Mouse (Mus musculus) kidney, adult 2 months (tissue): ENCODE measurements around the gene Ccdc134.

Experiments
- CTCF ChIP-seq: fragments of 200-500 bp; conservative IDR thresholded peaks from 2 replicates; pipeline ENCODE4 v1.5.1; 2011; ENCODE audit warnings: low read depth, mild to moderate bottlenecking, control low read depth, low read length, moderate library complexity, mixed read lengths; ENCODE audit not compliant: insufficient read depth, insufficient read length
- POLR2A ChIP-seq: fragments of 200-500 bp; IDR thresholded peaks from one replicate; pipeline ENCODE4 v1.6.1; 2011; ENCODE audit warnings: low read depth, low read length, control low read depth

DNA sequence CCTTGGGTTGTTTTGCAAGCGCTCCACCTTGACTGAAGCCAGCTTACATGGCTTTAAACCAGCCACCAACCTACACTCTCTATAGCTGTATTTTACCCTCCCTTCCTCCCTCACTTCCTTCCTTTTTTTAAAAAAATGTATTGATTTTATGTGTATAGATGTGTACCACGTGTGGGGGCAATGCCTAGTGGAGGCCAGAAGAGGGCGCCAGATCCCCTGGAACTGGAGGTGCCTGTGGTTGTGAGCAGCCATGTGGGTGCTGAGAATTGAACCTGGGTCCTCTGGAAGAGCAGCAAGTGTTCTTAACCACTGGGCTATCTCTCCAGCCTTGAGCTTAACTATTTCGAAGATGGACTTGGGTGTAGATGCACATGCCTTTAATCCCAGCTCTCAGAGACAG is 54.6 kb downstream of the Ccdc134 start:
- TF ChIP-seq CTCF, result 0 out of 2 replicates have a peak, but pooled peaks have one; percentile 20
- no peak for TF ChIP-seq POLR2A
